Mouse (Mus musculus) brain, embryonic 14.5 days (tissue): ENCODE results near the gene Schip1.

Experiments
- CTCF ChIP-seq: fragments of 200-500 bp; IDR thresholded peaks from 2 replicates; pipeline ENCODE4 v1.5.1; 2012; ENCODE audit warnings: inconsistent platforms, mild to moderate bottlenecking, moderate library complexity, borderline replicate concordance; ENCODE audit not compliant: insufficient read depth, insufficient read length; ENCODE audit errors: extremely low read depth
- POLR2A ChIP-seq: fragments of 200-500 bp; IDR thresholded peaks from 2 replicates; pipeline ENCODE4 v1.6.1; 2012; ENCODE audit warnings: mild to moderate bottlenecking, inconsistent platforms, borderline replicate concordance; ENCODE audit not compliant: poor library complexity, insufficient read depth, insufficient read length, severe bottlenecking; ENCODE audit errors: extremely low read depth

DNA sequence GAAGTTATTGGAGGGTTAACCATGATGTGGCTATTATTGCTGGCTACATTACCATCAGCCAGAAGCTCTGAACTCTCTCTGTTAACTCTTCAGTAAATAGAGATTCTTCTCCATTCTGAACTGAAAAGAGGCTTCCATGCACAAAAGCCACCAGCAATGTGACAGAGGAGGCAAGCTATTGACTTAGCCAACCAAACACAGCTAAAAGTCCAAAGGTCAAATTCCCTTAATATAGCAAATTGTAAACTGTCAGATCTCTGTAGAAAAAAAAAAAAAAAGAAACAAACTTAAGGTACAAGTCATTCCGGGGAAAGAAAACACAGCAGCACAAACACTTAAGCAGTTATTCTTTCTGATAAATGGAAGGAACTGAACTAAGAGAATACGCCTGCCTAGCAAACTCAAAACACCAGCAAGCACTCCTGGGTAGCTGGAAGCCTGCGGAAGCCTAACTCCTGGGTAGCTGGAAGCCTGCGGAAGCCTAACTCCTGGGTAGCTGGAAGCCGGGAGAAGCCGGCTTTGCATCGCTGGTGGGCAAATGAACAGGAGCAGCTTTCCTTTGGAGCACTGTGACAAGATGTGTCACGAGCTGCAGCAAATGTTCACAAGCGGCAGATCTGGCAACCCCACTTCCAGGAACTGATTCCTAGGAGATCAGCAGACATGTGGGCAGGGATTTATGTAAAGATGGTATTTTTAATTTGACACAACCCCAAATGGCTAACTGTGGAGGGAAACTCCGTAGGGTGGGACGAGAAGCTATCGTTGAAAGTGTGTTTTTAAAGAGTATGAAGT lies 528.7 kb downstream of the Schip1 start:
- TF ChIP-seq CTCF, result no peak
- no peak for TF ChIP-seq POLR2A
